ENCODE assay signal across 9 mouse cellular contexts in genomic region chr7:132996391-132996790, GRCm38 (mm10).
A peak's percentile ranks its signal among the peaks of the same experiment; 100 is the strongest.
DNase-seq lines count a peak whose midpoint lies in the region; ATAC-seq and TF ChIP-seq lines count a peak whose summit lies in the region.
"Had no signal": no experiment of that assay in that cellular context is flagged by ENCODE, and none has a peak within 500 bp of the region (broad histone marks: within the 10 kb centered on the region; RNA-seq: fewer than 3 reads in every experiment).

No protein-coding gene starts in this region.

- no peak for TF ChIP-seq POLR2A in lung, adult 2 months (IDR thresholded peaks at IDR 0.05; ENCODE audit: borderline replicate concordance, extremely low read depth, low read depth, low read length)

- H3K9me3 ChIP-seq in liver, embryonic 14.5 days (ENCODE audit: control insufficient read depth, low read length): no peaks in the 10 kb centered on the region
- H3K9me3 ChIP-seq: heart, embryonic 13.5 days had no signal

- TF ChIP-seq EP300 in liver, embryonic 14.5 days (IDR thresholded peaks at IDR 0.05; ENCODE audit: low read depth): no peak

- WGBS in lung, adult 2 months: 86% methylated on average over 5 of the region's 5 CpGs
- WGBS in liver, embryonic 14.5 days (ENCODE audit: insufficient replicate concordance): 77% methylated on average over 5 of the region's 5 CpGs

- no peak overlapping the region for H3K27ac ChIP-seq in liver, embryonic 14.5 days
- H3K27ac ChIP-seq: heart, embryonic 13.5 days had no signal

- peak; percentile 76 for TF ChIP-seq CTCF in lung, adult 2 months (IDR thresholded peaks at IDR 0.05; ENCODE audit: insufficient read depth, low read length)
- peak; percentile 80 for TF ChIP-seq CTCF in liver, embryonic 14.5 days (IDR thresholded peaks at IDR 0.05; ENCODE audit: low read depth)

- DNase-seq in frontal cortex, postnatal 14 days (ENCODE audit: low spot score in 2 of 2): no peak
- no peak for DNase-seq in lung, adult 2 months
- DNase-seq in lung, postnatal 25 days (ENCODE audit: low spot score): no peak
- peak; percentile 55 for DNase-seq in NIH3T3 (ENCODE audit: low read depth)
- DNase-seq in liver, embryonic 14.5 days (ENCODE audit: low read depth in 3 of 3, low spot score in 3 of 3): peak; percentile 6 to 11 (median 7)
- DNase-seq in natural killer cell, adult 2 months (ENCODE audit: low spot score in 2 of 2): no peak
- DNase-seq in cerebellum, adult 11 months: no peak

- no peaks in the 10 kb centered on the region for H3K27me3 ChIP-seq in liver, embryonic 14.5 days (ENCODE audit: control insufficient read depth, insufficient read depth, low read length)
- H3K27me3 ChIP-seq: heart, embryonic 13.5 days had no signal

- no peaks in the 10 kb centered on the region for H3K4me1 ChIP-seq in lung, adult 2 months (ENCODE audit: control insufficient read depth, insufficient read depth, low read length)
- no peaks in the 10 kb centered on the region for H3K4me1 ChIP-seq in liver, embryonic 14.5 days (replicated peaks; ENCODE audit: control insufficient read depth in 2 of 2, insufficient read depth in 2 of 2, low read length in 1 of 2)

- no peaks in the 10 kb centered on the region for H3K36me3 ChIP-seq in liver, embryonic 14.5 days (replicated peaks; ENCODE audit: control insufficient read depth, insufficient read depth, low read depth)

- no peak overlapping the region for H3K9ac ChIP-seq in liver, embryonic 14.5 days (replicated peaks)
- H3K9ac ChIP-seq: heart, embryonic 13.5 days had no signal

- no peak overlapping the region for H3K4me3 ChIP-seq in lung, adult 2 months (replicated peaks; ENCODE audit: extremely low read depth, low read depth, low read length)
- no peak overlapping the region for H3K4me3 ChIP-seq in liver, embryonic 14.5 days (ENCODE audit: insufficient read depth in 1 of 2, low read depth in 2 of 2, low read length in 2 of 2)
- H3K4me3 ChIP-seq: heart, embryonic 13.5 days had no signal

- H3K4me2 ChIP-seq in liver, embryonic 14.5 days (ENCODE audit: low read depth): no peak overlapping the region
- H3K4me2 ChIP-seq: heart, embryonic 13.5 days had no signal

- peak; percentile 79 for ATAC-seq in frontal cortex, adult (ENCODE audit: low TSS enrichment)
- 0 out of 2 replicates have a peak, but pooled peaks have one; percentile 20 for ATAC-seq in liver, embryonic 14.5 days (ENCODE audit: insufficient read depth)

Comparison
In these comparisons a context has a peak if more than half of its experiments do, and no peak if none do; other contexts are left out.
1. DNase-seq: peak in NIH3T3 (single experiment) and liver, embryonic 14.5 days (3 of 3); none in frontal cortex, postnatal 14 days (0 of 2), lung, adult 2 months (single experiment), lung, postnatal 25 days (single experiment), natural killer cell, adult 2 months (0 of 2) and cerebellum, adult 11 months (single experiment).